Mouse (Mus musculus): Measurements from ENCODE around the gene Rasa3.

GRCm38 (mm10) chr8:13562118-13562517 is 115.3 kb downstream of the Rasa3 start, which contains the start of gene 1700029H14Rik:
- TF ChIP-seq ZNF384 (IDR thresholded peaks at IDR 0.05; ENCODE audit: low read depth, low read length) (no peak), CTCF (IDR thresholded peaks at IDR 0.05 in 2 of 3, conservative IDR thresholded peaks at IDR 0.05 in 1 of 3; ENCODE audit: control insufficient read depth in 1 of 3, insufficient read depth in 1 of 3, low read depth in 2 of 3, low read length in 3 of 3, poor library complexity in 1 of 3, severe bottlenecking in 1 of 3) (no peak), GABPA (IDR thresholded peaks at IDR 0.05; ENCODE audit: low read depth, low read length) (no peak)

All from MEL (cell line).